Mouse (Mus musculus) midbrain, embryonic 13.5 days (tissue): ENCODE data around the gene Spata31. TPM values are rescaled to one million over a fixed set of nuclear protein-coding genes. Genes with fewer than 3 reads are reported as not detected.
A peak's percentile ranks its signal among the peaks of the same experiment; 100 is the strongest.

Source experiments
- ATAC-seq: fragments of 200-750 bp; cut with Nextera tagmentation; 2 replicates; pipeline ENCODE4 v1.8.0; 2017; ENCODE audit warnings: mild to moderate bottlenecking, moderate TSS enrichment, moderate library complexity
- H3K27ac ChIP-seq: fragments of 300-500 bp; sonication (generic); 2 replicates; pipeline ENCODE4 v1.5.1; 2015; ENCODE audit warnings: inconsistent platforms, mild to moderate bottlenecking, moderate library complexity
- H3K27me3 ChIP-seq: fragments of 300-500 bp; sonication (generic); 2 replicates; pipeline ENCODE4 v1.6.1; 2015; ENCODE audit warnings: mild to moderate bottlenecking, inconsistent platforms
- H3K36me3 ChIP-seq: fragments of 300-500 bp; sonication (generic); 2 replicates; pipeline ENCODE4 v1.6.1; 2015; ENCODE audit warnings: mild to moderate bottlenecking, inconsistent platforms
- H3K4me1 ChIP-seq: fragments of 300-500 bp; sonication (generic); replicated peaks from 2 replicates; pipeline ENCODE4 v1.6.1; 2015; ENCODE audit warnings: inconsistent platforms
- H3K4me2 ChIP-seq: fragments of 300-500 bp; sonication (generic); replicated peaks from 2 replicates; pipeline ENCODE4 v1.6.1; 2015; ENCODE audit warnings: moderate library complexity, mild to moderate bottlenecking, inconsistent platforms
- H3K4me3 ChIP-seq: fragments of 300-500 bp; sonication (generic); replicated peaks from 2 replicates; pipeline ENCODE4 v1.5.1; 2015; ENCODE audit warnings: mild to moderate bottlenecking, inconsistent platforms
- H3K9ac ChIP-seq: fragments of 300-500 bp; sonication (generic); replicated peaks from 2 replicates; pipeline ENCODE4 v1.6.1; 2015; ENCODE audit warnings: mild to moderate bottlenecking, inconsistent platforms
- H3K9me3 ChIP-seq: fragments of 300-500 bp; sonication (generic); 2 replicates; pipeline ENCODE4 v1.6.1; 2016; ENCODE audit warnings: mild to moderate bottlenecking, inconsistent platforms
- WGBS: fragments of 180-500 bp; shearing (Covaris S2); methylation state at CpG from one replicate; pipeline ENCODE4 v1.1.7; 2015; 5-methylcytosine and 5-hydroxymethylcytosine counted together
- polyA plus RNA-seq: library from polyadenylated mRNA; unstranded; fragments of >200 nt; fragmentation: Nextera tagmentation; extraction: Ambion mirVana; gene quantifications from 2 replicates; pipeline ENCODE4 v1.2.1, GENCODE M21; 2015

Spata31 gene
- not detected in 2 replicates for polyA plus RNA-seq

DNA sequence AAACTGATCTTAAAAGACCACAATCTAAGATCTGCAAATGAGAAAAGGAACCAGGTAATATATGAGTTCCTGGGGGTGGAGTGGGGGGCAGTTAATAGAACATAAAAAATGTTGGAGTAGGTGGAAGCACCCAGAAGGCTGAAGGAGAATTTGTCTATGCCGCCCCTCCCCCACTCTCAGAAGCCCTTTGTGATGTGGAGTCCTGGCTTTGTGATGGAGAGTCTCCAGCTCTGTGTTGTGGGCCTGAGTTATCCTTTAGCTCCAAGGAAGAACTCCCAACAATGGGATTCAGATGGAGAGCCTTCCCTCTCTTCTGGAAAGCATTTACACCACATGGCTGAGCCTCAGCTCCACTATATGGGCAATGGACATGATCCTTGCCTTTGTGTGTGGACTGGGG lies at the start of gene Spata31:
Spata31 (plus strand) TSS at position 216 of the 400 bp plus-strand sequence.
- WGBS = 79% methylated on average over 1 of the region's 1 CpGs
- no peaks in the 10 kb centered on the region for H3K9me3 ChIP-seq

DNA sequence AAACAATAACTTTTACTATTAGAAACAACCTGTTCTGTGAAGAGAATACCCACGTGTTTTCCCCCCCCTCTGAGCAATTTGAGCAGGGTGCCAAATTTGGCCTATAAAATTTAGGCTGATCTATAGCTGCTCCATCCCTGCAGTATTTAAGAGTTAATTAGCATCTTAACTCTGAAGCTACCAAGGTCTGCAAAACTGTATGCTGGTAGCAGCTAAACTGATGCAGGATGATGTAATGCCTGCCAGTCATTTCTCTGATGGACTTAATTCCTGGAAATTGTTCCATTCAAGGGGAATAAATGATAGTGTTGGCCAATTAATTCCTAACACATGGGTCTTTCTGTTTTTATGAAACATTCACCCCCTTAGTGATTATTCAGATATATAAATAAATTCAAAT lies 14.1 kb upstream of the Spata31 start:
- 39% methylated on average over 1 of the region's 1 CpGs for WGBS
- ATAC-seq = no peak
- Histone ChIP-seq H3K4me2 (no peak overlapping the region), H3K27me3 (peaks cover under 1% of the 10 kb centered on the region; the same call in 1 of the 2 replicates), H3K4me3 (no peak overlapping the region), H3K27ac (no peak overlapping the region), H3K4me1 (no peaks in the 10 kb centered on the region; the same call in 1 of the 2 replicates), H3K9ac (no peak overlapping the region), H3K9me3 (no peaks in the 10 kb centered on the region), H3K36me3 (no peaks in the 10 kb centered on the region)

More for the DNA sequence above, at the start of gene Spata31:
- no peak for ATAC-seq
- no peak within 1 kb of the TSS for H3K9ac ChIP-seq
- H3K4me3 ChIP-seq = no peak within 1 kb of the TSS
- no peak within 1 kb of the TSS for H3K27ac ChIP-seq
- H3K36me3 ChIP-seq = no peaks in the 10 kb centered on the region
- H3K4me2 ChIP-seq = no peak within 1 kb of the TSS
- no peaks in the 10 kb centered on the region for H3K27me3 ChIP-seq
- H3K4me1 ChIP-seq = no peaks in the 10 kb centered on the region

DNA sequence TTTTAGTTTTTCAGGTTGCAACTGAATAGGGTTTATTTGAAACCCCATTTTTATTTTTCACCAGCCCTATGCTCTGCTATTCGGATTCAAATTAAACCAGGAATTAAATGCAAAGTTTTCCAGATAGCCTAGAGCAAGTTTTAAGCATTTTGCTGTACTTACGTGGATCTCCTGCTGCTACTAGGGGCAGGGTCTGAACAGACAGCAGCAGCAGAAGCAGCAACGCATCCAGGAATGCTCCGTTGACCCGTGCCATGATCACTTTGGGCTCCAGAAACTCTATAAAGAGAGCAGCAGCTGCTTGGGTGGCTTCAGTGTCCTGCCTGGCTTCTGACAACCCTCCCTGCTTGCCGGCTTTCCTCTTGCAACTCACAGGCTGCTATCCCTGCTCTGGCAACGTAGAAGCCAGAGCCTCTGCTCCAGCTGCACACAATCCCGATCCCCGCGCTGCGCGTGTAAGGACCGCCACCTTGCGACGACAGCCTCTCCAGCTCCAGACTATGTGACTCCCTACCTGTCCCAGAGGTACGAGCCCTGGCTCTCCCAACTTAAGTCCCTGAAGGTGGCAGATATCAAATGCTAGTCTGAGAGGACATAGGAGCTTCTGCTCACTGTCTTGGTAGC lies 13.5 kb upstream of the Spata31 start, which contains the start of gene Cntnap3:
Cntnap3 (minus strand) TSS at position 371 of the 624 bp plus-strand sequence.
- H3K9me3 ChIP-seq = no peaks in the 10 kb centered on the region
- H3K36me3 ChIP-seq = no peaks in the 10 kb centered on the region
- H3K4me3 ChIP-seq = peak within 1 kb of the TSS; percentile 27
- peak within 1 kb of the TSS; percentile 48; the same call in 1 of the 2 replicates for H3K9ac ChIP-seq
- H3K27me3 ChIP-seq = peaks cover 6% of the 10 kb centered on the region; the same call in 1 of the 2 replicates
- no peaks in the 10 kb centered on the region; the same call in 1 of the 2 replicates for H3K4me1 ChIP-seq
- peak; percentile 91 for ATAC-seq
- no peak within 1 kb of the TSS for H3K27ac ChIP-seq
- WGBS = 6% methylated on average over 16 of the region's 16 CpGs
- H3K4me2 ChIP-seq = peak within 1 kb of the TSS; percentile 51

Other genes with a start within 250 kb of the Spata31 start
- 0.19 and 0.30 TPM in 2 replicates for gene Cntnap3, start 13.5 kb upstream of the Spata31 start, polyA plus RNA-seq
- not detected in 2 replicates for gene Spata31d1c, start 115.7 kb downstream of the Spata31 start, polyA plus RNA-seq
- not detected in 2 replicates for gene Prss47, start 135.4 kb downstream of the Spata31 start, polyA plus RNA-seq
- 27.4 and 31.3 TPM in 2 replicates for gene Mfsd14b, start 195.6 kb downstream of the Spata31 start, polyA plus RNA-seq
- gene Olfr465-ps1, start 220.7 kb downstream of the Spata31 start, polyA plus RNA-seq = not detected in 2 replicates
- gene Olfr466, start 232.8 kb downstream of the Spata31 start, polyA plus RNA-seq = not detected in 2 replicates